Comparison of ENCODE assay signal across 9 mouse cellular contexts in the genomic region with DNA sequence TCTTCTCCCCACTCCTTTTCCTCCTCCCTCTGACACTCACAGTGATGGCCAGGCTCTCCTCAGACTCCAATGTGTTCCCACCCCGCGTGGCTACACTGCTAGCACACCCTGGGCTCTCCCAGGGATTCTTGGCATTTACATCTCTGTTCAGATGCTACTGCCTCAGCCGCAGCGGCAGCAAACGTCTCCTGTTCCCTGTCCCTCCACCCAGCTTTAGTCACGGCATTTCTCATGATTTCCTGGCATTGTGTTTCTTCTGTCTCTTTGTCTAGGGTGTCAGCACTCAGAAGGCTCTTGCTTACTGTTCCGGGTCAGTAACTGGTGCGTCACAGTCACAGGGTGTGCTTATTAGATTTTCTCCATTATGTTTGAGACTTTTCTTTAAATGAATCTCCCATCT.
DNase-seq lines count a peak whose midpoint lies in the region; ATAC-seq and TF ChIP-seq lines count a peak whose summit lies in the region.
"Had no signal": no experiment of that assay in that cellular context is flagged by ENCODE, and none has a peak within 500 bp of the region (broad histone marks: within the 10 kb centered on the region; RNA-seq: fewer than 3 reads in every experiment).

No protein-coding gene starts in this region.

- H3K27me3 ChIP-seq in midbrain, embryonic 13.5 days: no peaks in the 10 kb centered on the region
- no peaks in the 10 kb centered on the region for H3K27me3 ChIP-seq in midbrain, postnatal 0 days (ENCODE audit: insufficient read depth, low read length)
- H3K27me3 ChIP-seq in heart, postnatal 0 days (ENCODE audit: control insufficient read depth, insufficient read depth, low read length): no peaks in the 10 kb centered on the region
- H3K27me3 ChIP-seq in stomach, embryonic 16.5 days (ENCODE audit: control insufficient read depth, insufficient read depth, low read length): no peaks in the 10 kb centered on the region

- no peak overlapping the region for H3K4me3 ChIP-seq in midbrain, embryonic 13.5 days (replicated peaks)
- no peak overlapping the region for H3K4me3 ChIP-seq in midbrain, postnatal 0 days (ENCODE audit: low read depth, low read length)
- no peak overlapping the region for H3K4me3 ChIP-seq in heart, postnatal 0 days (ENCODE audit: low read depth, low read length)
- H3K4me3 ChIP-seq in stomach, embryonic 16.5 days (replicated peaks; ENCODE audit: low read length): no peak overlapping the region
- H3K4me3 ChIP-seq: myocyte had no signal

- ATAC-seq in frontal cortex, adult (ENCODE audit: low TSS enrichment): peak; percentile 44; the same call in 1 of the 2 replicates
- 0 out of 2 replicates have a peak, but pooled peaks have one; percentile 43 for ATAC-seq in midbrain, embryonic 13.5 days
- no peak for ATAC-seq in midbrain, postnatal 0 days (ENCODE audit: low FRiP score)
- peak; percentile 41; the same call in 1 of the 2 replicates for ATAC-seq in heart, postnatal 0 days (ENCODE audit: insufficient read depth, low read depth)
- peak; percentile 44; the same call in 1 of the 2 replicates for ATAC-seq in stomach, embryonic 16.5 days (ENCODE audit: insufficient read depth, low FRiP score)

- TF ChIP-seq EP300 in heart, postnatal 0 days (IDR thresholded peaks at IDR 0.05; ENCODE audit: low read depth): no peak

- no peaks in the 10 kb centered on the region for H3K9me3 ChIP-seq in midbrain, embryonic 13.5 days
- no peaks in the 10 kb centered on the region for H3K9me3 ChIP-seq in midbrain, postnatal 0 days (ENCODE audit: low read length)
- H3K9me3 ChIP-seq in heart, postnatal 0 days (replicated peaks; ENCODE audit: control insufficient read depth, low read length): no peaks in the 10 kb centered on the region
- no peaks in the 10 kb centered on the region for H3K9me3 ChIP-seq in stomach, embryonic 16.5 days (replicated peaks; ENCODE audit: control insufficient read depth, low read length)

- H3K27ac ChIP-seq in midbrain, embryonic 13.5 days: peak overlapping the region; percentile 65
- H3K27ac ChIP-seq in midbrain, postnatal 0 days (ENCODE audit: low read depth, low read length): no peak overlapping the region
- peak overlapping the region; percentile 53 for H3K27ac ChIP-seq in heart, postnatal 0 days (ENCODE audit: low read depth)
- peak overlapping the region; percentile 46; the same call in 1 of the 2 replicates for H3K27ac ChIP-seq in stomach, embryonic 16.5 days (ENCODE audit: low read length)

- DNase-seq in frontal cortex, postnatal 10 days (ENCODE audit: low spot score in 2 of 2): no peak
- DNase-seq in midbrain, postnatal 0 days (ENCODE audit: low spot score): no peak
- DNase-seq in heart, postnatal 0 days (ENCODE audit: low spot score): peak; percentile 36
- DNase-seq in spleen, postnatal 36 days (ENCODE audit: low spot score in 2 of 2): no peak
- no peak for DNase-seq in thymus, adult 18-20 months

- peak overlapping the region; percentile 37; the same call in 1 of the 2 replicates for H3K9ac ChIP-seq in midbrain, embryonic 13.5 days (replicated peaks)
- no peak overlapping the region for H3K9ac ChIP-seq in midbrain, postnatal 0 days (replicated peaks; ENCODE audit: low read length, poor library complexity, severe bottlenecking)
- no peak overlapping the region for H3K9ac ChIP-seq in heart, postnatal 0 days (replicated peaks; ENCODE audit: low read depth, low read length)
- no peak overlapping the region for H3K9ac ChIP-seq in stomach, embryonic 16.5 days (ENCODE audit: low read length)

- TF ChIP-seq CTCF in midbrain, postnatal 0 days (IDR thresholded peaks at IDR 0.05): no peak
- no peak for TF ChIP-seq CTCF in heart, postnatal 0 days (IDR thresholded peaks at IDR 0.05; ENCODE audit: low read depth)

- H3K36me3 ChIP-seq in midbrain, embryonic 13.5 days: 0 out of 2 replicates have a peak, but pooled peaks cover 3% of the 10 kb centered on the region
- no peaks in the 10 kb centered on the region for H3K36me3 ChIP-seq in midbrain, postnatal 0 days (ENCODE audit: insufficient read depth, low read length)
- H3K36me3 ChIP-seq in heart, postnatal 0 days (replicated peaks; ENCODE audit: control insufficient read depth, insufficient read depth, low read length): no peaks in the 10 kb centered on the region
- no peaks in the 10 kb centered on the region for H3K36me3 ChIP-seq in stomach, embryonic 16.5 days (ENCODE audit: control insufficient read depth, insufficient read depth, low read length)

- H3K4me2 ChIP-seq in midbrain, embryonic 13.5 days (replicated peaks): no peak overlapping the region
- no peak overlapping the region for H3K4me2 ChIP-seq in midbrain, postnatal 0 days (ENCODE audit: low read depth, low read length, poor library complexity, severe bottlenecking)
- no peak overlapping the region for H3K4me2 ChIP-seq in heart, postnatal 0 days (ENCODE audit: low read depth, low read length)
- H3K4me2 ChIP-seq in stomach, embryonic 16.5 days (ENCODE audit: low read depth, low read length): no peak overlapping the region

- 24% methylated on average over 8 of the region's 8 CpGs for WGBS in midbrain, embryonic 13.5 days
- WGBS in midbrain, postnatal 0 days: 7% methylated on average over 8 of the region's 8 CpGs
- WGBS in heart, postnatal 0 days: 25% methylated on average over 8 of the region's 8 CpGs
- 56% methylated on average over 8 of the region's 8 CpGs for WGBS in stomach, embryonic 16.5 days

- H3K4me1 ChIP-seq in midbrain, embryonic 13.5 days (replicated peaks): peaks cover 36% of the 10 kb centered on the region
- H3K4me1 ChIP-seq in midbrain, postnatal 0 days (ENCODE audit: insufficient read depth, low read length): 0 out of 2 replicates have a peak, but pooled peaks cover 6% of the 10 kb centered on the region
- peaks cover 21% of the 10 kb centered on the region for H3K4me1 ChIP-seq in heart, postnatal 0 days (ENCODE audit: control insufficient read depth, insufficient read depth)
- H3K4me1 ChIP-seq in stomach, embryonic 16.5 days (ENCODE audit: control insufficient read depth, insufficient read depth, low read length): no peaks in the 10 kb centered on the region
